Mouse (Mus musculus) Patski (cell line): Measurements from ENCODE around the gene Arl15. TPM values are rescaled to one million over a fixed set of nuclear protein-coding genes. Genes with fewer than 3 reads are reported as not detected.
A peak's percentile ranks its signal among the peaks of the same experiment; 100 is the strongest.

ENCODE experiments used
- ATAC-seq: fragments of 100-300 bp; one replicate; pipeline ENCODE4 v1.8.0; 2021
- CTCF ChIA-PET: fragments of 350-600 bp; sonication (Branson Sonifier 250); formaldehyde crosslinking; loops from one replicate; lab custom pipeline; 2022; ENCODE audit warnings: inconsistent platforms; lab: Charles Lee
- POLR2A ChIA-PET: fragments of 350-600 bp; sonication (Branson Sonifier 250); formaldehyde crosslinking; loops from one replicate; lab custom pipeline; 2022; ENCODE audit warnings: antibody characterized with exemption, inconsistent platforms; lab: Charles Lee
- DNase-seq: peaks from one replicate; pipeline ENCODE4 v3.0.0-alpha.2; 2011; ENCODE audit warnings: low read depth, low spot score
- H3K27me3 ChIP-seq: fragments of 371-371 bp; one replicate; pipeline ENCODE4 v1.5.1; 2021
- CTCF ChIP-seq: fragments of 100-300 bp; IDR thresholded peaks from one replicate; pipeline ENCODE4 v1.5.1; 2021
- in situ Hi-C: fragments of 300-500 bp; cut with MboI; formaldehyde crosslinking; loops from 3 replicates; pipeline ENCODE4 v1.11.1; 2018; ENCODE audit warnings: low pct_unique_long_range_greater_than_20kb, mixed read lengths
- polyA plus RNA-seq: library from polyadenylated mRNA; unstranded; gene quantifications from one replicate; pipeline ENCODE4 v1.2.3, GENCODE M21; 2021

The Arl15 gene
- polyA plus RNA-seq, 1 experiment from 2014 or later: 35.2 TPM

GRCm38 (mm10) chr13:114026751-114027150 lies 232.4 kb downstream of the Arl15 start:
- ATAC-seq: no peak
- H3K27me3 ChIP-seq: no peaks in the 10 kb centered on the region
- TF ChIP-seq CTCF: no peak
- in situ Hi-C loops: no loop called here
- POLR2A ChIA-PET: no interaction called here
- CTCF ChIA-PET: interaction anchor here (1.3 kb wide), 1 partner anchor 12 kb away, joined by 3 read pairs; no protein-coding TSS in a partner anchor
- DNase-seq: no peak

DNA sequence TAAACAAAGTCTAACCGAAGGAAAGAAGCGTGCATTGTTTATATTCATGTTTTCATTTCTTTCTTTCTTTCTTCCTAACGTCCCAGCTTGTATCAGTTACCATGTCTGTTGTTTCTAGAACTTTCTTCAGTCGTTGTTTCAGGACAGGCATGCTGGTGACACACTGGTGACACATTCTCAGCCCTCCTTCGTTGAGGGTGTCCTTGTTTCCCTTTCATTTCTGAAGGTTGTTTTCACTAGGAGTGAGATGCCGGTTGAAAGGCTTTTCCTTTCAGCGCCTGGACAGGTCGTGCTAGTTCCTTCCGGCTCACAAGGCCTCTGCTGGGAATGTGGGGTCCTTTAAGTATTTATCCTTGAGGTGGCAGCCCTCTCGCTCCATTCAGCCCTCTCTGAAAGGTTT lies 253.8 kb downstream of the Arl15 start:
- no peak for ATAC-seq
- no peak for TF ChIP-seq CTCF
- in situ Hi-C loops: no loop called here
- H3K27me3 ChIP-seq: no peaks in the 10 kb centered on the region
- no peak for DNase-seq
- CTCF ChIA-PET: interaction anchor here (1.3 kb wide), 2 partner anchors 10 to 25 kb away, joined by 3 to 5 read pairs; no protein-coding TSS in a partner anchor
- POLR2A ChIA-PET: interaction anchor here (0.6 kb wide), 2 partner anchors 65 to 163 kb away, joined by 3 read pairs; no protein-coding TSS in a partner anchor

- DNase-seq (peak; percentile 9), ATAC-seq (peak; percentile 78)
- H3K27me3 ChIP-seq: no peaks in the 10 kb centered on the region
- in situ Hi-C loops: no loop called here
- no peak for TF ChIP-seq CTCF
- CTCF ChIA-PET: interaction anchor here (1.3 kb wide), 1 partner anchor 10 kb away, joined by 5 read pairs; no protein-coding TSS in a partner anchor
- POLR2A ChIA-PET: interaction anchor here (0.6 kb wide), 1 partner anchor 66 kb away, joined by 3 read pairs; no protein-coding TSS in a partner anchor
Observed at GRCm38 (mm10) chr13:114048688-114049087, 254.4 kb downstream of the Arl15 start.

DNA sequence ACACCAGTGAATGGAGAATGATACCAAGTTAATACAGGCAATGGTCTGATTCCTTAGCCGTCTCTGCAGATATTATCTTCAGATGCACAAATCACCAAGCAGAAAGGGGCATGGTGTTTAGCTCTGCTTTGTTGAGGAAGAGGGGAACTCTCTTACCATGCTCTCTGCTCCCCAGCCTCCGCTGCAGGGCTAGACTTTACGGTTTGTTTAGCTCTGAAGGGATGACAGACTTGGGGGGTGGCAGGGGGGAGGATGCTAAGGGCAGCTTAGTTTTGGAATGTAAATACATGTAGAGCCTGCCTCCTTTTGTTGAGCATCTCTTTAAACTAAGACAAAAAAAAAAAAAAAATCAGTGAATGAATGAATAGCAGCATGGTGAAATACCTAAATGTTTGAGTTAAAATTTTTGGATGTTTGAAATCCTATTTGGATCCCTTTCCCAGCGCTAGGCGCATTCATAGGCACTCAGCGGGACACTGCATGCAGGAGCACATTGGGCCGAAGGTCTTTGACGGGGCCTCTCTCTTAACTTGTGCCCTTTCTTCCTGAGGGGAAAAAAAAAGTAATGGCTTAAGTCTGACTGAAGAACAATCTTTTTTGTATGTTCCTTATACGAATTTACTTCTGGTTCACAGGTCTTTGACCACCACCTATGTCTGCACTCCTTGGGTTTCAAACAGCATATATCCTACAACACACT lies 257.0 kb downstream of the Arl15 start:
- POLR2A ChIA-PET: interaction anchor here (0.7 kb wide), 1 partner anchor 29 kb away, joined by 3 read pairs; no protein-coding TSS in a partner anchor
- CTCF ChIA-PET: interaction anchor here (1.2 kb wide), 1 partner anchor 13 kb away, joined by 6 read pairs; no protein-coding TSS in a partner anchor
- no peak for DNase-seq
- in situ Hi-C loops: loop anchor here (10.0 kb wide), 1 partner anchor 166 kb away; no protein-coding TSS in a partner anchor
- no peak for TF ChIP-seq CTCF
- ATAC-seq: no peak
- H3K27me3 ChIP-seq: no peaks in the 10 kb centered on the region

GRCm38 (mm10) chr13:114052426-114053205 lies 258.3 kb downstream of the Arl15 start:
- in situ Hi-C loops: loop anchor here (10.0 kb wide), 1 partner anchor 168 kb away; no protein-coding TSS in a partner anchor

GRCm38 (mm10) chr13:114053261-114053660 lies 259.0 kb downstream of the Arl15 start:
- ChIA-PET CTCF (no interaction called here), POLR2A (no interaction called here)
- in situ Hi-C loops: loop anchor here (10.0 kb wide), 1 partner anchor 168 kb away; no protein-coding TSS in a partner anchor
- H3K27me3 ChIP-seq: no peaks in the 10 kb centered on the region
- TF ChIP-seq CTCF: no peak
- ATAC-seq (no peak), DNase-seq (no peak)

More at GRCm38 (mm10) chr13:114052426-114053205, 258.3 kb downstream of the Arl15 start:
- ChIA-PET POLR2A (no interaction called here), CTCF (no interaction called here)
- DNase-seq (no peak), ATAC-seq (no peak)
- no peak for TF ChIP-seq CTCF
- H3K27me3 ChIP-seq: no peaks in the 10 kb centered on the region

GRCm38 (mm10) chr13:114055686-114056085 lies 261.4 kb downstream of the Arl15 start:
- H3K27me3 ChIP-seq: no peaks in the 10 kb centered on the region
- in situ Hi-C loops: loop anchor here (10.0 kb wide), 1 partner anchor 171 kb away; no protein-coding TSS in a partner anchor
- ATAC-seq (no peak), DNase-seq (no peak)
- TF ChIP-seq CTCF: no peak
- CTCF ChIA-PET: no interaction called here
- POLR2A ChIA-PET: no interaction called here

DNA sequence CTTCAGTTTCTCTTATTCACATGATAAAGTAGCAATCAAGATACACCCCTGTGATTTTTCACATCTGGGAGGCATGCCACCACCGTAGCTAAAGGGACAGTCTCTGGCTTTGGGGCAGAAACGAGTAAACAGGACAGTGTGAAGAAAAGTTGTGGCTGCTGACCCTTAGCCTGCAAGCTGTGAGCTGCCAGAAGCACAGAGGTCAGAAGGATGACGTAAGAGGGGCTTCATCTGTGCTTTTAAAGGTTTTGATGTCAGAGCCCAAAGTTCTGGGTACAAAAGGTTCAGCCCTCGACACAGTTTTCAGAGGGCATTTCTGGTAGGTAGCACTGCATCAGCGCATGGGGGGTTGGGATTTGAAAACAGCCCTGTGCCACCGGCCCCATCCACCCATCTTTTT lies 266.0 kb downstream of the Arl15 start:
- in situ Hi-C loops: no loop called here
- ATAC-seq: no peak

DNA sequence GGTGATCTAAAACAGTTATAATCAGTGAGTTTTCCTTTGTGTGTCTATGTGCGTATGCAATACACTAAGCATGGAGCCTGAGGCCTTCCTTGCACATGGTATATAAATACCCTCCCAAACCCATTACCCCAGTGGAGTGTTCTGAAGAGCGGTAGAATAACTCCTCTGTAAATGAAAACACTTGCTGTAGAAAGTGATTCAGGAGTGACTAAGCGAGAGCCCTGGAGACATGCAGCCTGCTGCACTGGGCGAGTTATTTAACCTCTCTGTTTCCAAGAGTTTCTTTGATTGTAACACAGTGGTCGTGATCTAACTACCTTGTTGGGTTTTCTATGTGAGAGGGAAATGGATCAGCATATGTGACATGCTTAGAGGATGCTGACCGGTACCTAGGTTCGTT lies 266.9 kb downstream of the Arl15 start:
- ChIA-PET POLR2A (no interaction called here), CTCF (no interaction called here)
- ATAC-seq (no peak), DNase-seq (no peak)
- in situ Hi-C loops: no loop called here
- TF ChIP-seq CTCF: no peak
- H3K27me3 ChIP-seq: no peaks in the 10 kb centered on the region

More for the DNA sequence above, 266.0 kb downstream of the Arl15 start:
- no peak for TF ChIP-seq CTCF
- DNase-seq: no peak
- POLR2A ChIA-PET: no interaction called here
- H3K27me3 ChIP-seq: no peaks in the 10 kb centered on the region
- CTCF ChIA-PET: no interaction called here

DNA sequence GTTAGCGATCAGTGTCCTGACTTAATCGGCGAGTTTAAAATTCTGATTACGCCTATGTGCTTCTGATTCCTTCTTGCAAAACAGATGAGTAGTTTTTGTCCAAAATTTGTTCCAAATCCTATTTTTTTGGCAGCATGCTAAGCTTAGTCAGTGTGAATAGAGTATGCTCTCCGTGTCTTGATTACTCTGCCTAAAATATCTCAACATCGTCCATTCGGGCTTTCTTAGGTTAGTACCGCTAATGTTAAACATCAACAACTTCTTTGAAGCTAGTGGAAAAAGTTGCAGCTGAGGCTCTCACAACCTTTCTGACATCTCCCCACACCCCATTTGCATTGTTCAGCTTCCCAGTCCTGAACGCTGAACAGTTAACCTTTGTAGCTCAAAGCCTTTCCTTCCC lies 269.8 kb downstream of the Arl15 start:
- no peak for DNase-seq
- ChIA-PET POLR2A (no interaction called here), CTCF (no interaction called here)
- ATAC-seq: no peak
- no peak for TF ChIP-seq CTCF
- H3K27me3 ChIP-seq: no peaks in the 10 kb centered on the region
- in situ Hi-C loops: no loop called here
